Mouse (Mus musculus) midbrain, embryonic 11.5 days (tissue): ENCODE results near the gene Iqgap3. TPM values are rescaled to one million over a fixed set of nuclear protein-coding genes. Genes with fewer than 3 reads are reported as not detected.

Experiments used
- ATAC-seq: fragments of 200-750 bp; cut with Nextera tagmentation; 2 replicates; pipeline ENCODE4 v1.8.0; 2017; ENCODE audit warnings: moderate TSS enrichment, moderate library complexity; ENCODE audit not compliant: low FRiP score
- DNase-seq: peaks from one replicate; pipeline ENCODE4 v3.0.0; 2015; ENCODE audit warnings: low spot score; ENCODE audit errors: missing footprints
- H3K27ac ChIP-seq: fragments of 300-500 bp; sonication (generic); 2 replicates; pipeline ENCODE4 v1.5.1; 2014; ENCODE audit warnings: low read depth, low read length
- H3K27me3 ChIP-seq: fragments of 300-500 bp; sonication (generic); 2 replicates; pipeline ENCODE4 v1.6.1; 2014; ENCODE audit warnings: mild to moderate bottlenecking, low read length, moderate library complexity, mixed read lengths; ENCODE audit not compliant: control insufficient read depth, insufficient read depth
- H3K36me3 ChIP-seq: fragments of 300-500 bp; sonication (generic); 2 replicates; pipeline ENCODE4 v1.6.1; 2014; ENCODE audit warnings: mild to moderate bottlenecking, low read length, moderate library complexity, mixed read lengths; ENCODE audit not compliant: control insufficient read depth, insufficient read depth
- H3K4me1 ChIP-seq: fragments of 300-500 bp; sonication (generic); 2 replicates; pipeline ENCODE4 v1.6.1; 2014; ENCODE audit warnings: low read length; ENCODE audit not compliant: control insufficient read depth, insufficient read depth
- H3K4me2 ChIP-seq: fragments of 300-500 bp; sonication (generic); 2 replicates; pipeline ENCODE4 v1.6.1; 2014; ENCODE audit warnings: mild to moderate bottlenecking, moderate library complexity
- H3K4me3 ChIP-seq: fragments of 300-500 bp; sonication (generic); 2 replicates; pipeline ENCODE4 v1.5.1; 2014; ENCODE audit warnings: low read depth, low read length
- H3K9ac ChIP-seq: fragments of 300-500 bp; sonication (generic); 2 replicates; pipeline ENCODE4 v1.6.1; 2014; ENCODE audit warnings: low read length
- H3K9me3 ChIP-seq: fragments of 300-500 bp; sonication (generic); 2 replicates; pipeline ENCODE4 v1.6.1; 2016; ENCODE audit warnings: low read length; ENCODE audit not compliant: control insufficient read depth
- WGBS: fragments of 180-500 bp; shearing (Covaris S2); extraction: QIAGEN DNeasy Blood & Tissue Kit; methylation state at CpG from one replicate; pipeline ENCODE4 v1.1.7; 2014; 5-methylcytosine and 5-hydroxymethylcytosine counted together
- polyA plus RNA-seq: library from polyadenylated mRNA; unstranded; fragments of >200 nt; fragmentation: Nextera tagmentation; extraction: Ambion mirVana; gene quantifications from 2 replicates; pipeline ENCODE4 v1.2.1, GENCODE M21; 2014

Iqgap3 gene
- polyA plus RNA-seq, 1 experiment from 2014 or later: 16.5 TPM

DNA sequence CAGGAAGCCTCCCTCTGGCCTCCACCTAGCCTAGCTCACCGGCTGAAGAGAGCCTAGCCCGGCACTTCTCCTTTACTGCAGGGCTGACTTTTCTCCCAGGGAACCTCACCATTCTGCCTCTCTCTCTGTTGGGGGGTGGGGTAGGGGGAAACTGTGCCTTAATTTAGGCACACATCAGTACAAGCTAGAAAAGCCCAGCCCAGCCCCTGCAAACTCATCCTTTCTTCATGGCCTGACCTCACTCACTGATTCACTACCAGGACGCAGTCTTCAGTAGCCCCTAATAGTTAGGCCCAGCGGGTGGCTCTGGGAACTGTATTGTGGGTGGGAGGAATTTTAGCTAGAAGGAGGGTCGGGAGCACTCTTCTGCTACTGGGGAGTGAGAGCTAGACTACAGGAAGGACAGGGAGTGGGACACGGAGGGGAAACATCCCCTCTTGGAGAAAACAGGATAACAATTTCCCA, 67.8 kb downstream of the Iqgap3 start:
- Histone ChIP-seq H3K27ac (no peak overlapping the region; the same call in 1 of the 2 replicates), H3K4me3 (no peak overlapping the region), H3K4me2 (0 out of 2 replicates have a peak overlapping the region, but pooled peaks have one; percentile 9), H3K9me3 (no peaks in the 10 kb centered on the region), H3K4me1 (peaks cover 61% of the 10 kb centered on the region), H3K27me3 (no peaks in the 10 kb centered on the region), H3K9ac (peak overlapping the region; percentile 24; the same call in 1 of the 2 replicates), H3K36me3 (no peaks in the 10 kb centered on the region)
- WGBS: 27% methylated on average over 6 of the region's 6 CpGs
- DNase-seq: no peak
- no peak for ATAC-seq

DNA sequence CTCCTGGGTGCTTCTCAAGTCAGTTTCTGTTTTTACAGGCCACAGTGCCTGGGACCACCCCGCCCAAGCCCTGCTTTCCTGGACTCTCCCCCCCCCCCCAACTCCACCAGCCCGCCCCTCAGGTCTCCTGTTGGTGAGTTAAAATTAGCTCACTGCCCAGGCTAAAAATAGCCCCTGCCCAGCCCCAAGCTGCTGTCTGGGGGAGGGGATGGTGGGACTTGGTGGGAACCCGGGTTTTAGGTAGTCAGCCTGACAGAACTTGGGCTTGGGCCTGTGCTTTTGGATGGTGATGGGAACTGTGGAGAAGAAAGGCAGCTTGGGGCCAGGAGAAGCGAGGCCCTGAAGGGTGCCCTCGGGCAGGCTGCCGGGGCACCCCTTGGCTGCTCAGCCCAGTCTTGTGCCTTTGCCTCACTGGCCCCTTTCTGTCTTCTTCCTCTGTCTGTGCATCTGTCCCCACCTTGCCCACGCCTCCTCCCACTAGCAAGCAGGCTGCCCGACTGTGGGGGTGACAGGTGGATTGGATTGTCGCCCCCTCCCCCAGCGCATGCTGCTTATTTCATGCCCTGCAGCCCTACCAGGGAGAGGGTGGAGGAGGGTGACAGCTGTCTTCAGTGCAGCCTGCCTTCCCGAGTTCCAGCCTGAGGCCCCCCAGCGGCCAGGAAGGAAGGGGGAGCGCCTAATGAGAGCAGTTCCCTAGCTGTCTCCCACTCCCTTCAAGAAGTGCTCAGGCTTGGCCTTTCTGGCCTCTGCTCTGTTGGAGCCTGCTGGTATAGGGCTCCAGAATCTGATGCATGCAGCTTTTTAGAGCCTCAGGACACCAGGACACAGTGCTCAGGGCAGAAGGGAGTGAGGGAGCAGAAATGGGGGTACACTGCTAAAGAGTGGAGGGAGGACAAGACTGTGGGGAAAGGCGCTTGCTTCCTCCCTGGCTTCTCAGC, 68.6 kb downstream of the Iqgap3 start:
- DNase-seq: peak; percentile 88
- no peaks in the 10 kb centered on the region for H3K36me3 ChIP-seq
- H3K9ac ChIP-seq: peak overlapping the region; percentile 24
- H3K4me3 ChIP-seq: no peak overlapping the region
- peak; percentile 56 for ATAC-seq
- H3K9me3 ChIP-seq: no peaks in the 10 kb centered on the region
- H3K27me3 ChIP-seq: no peaks in the 10 kb centered on the region
- WGBS: 16% methylated on average over 14 of the region's 14 CpGs
- H3K4me2 ChIP-seq: 0 out of 2 replicates have a peak overlapping the region, but pooled peaks have one; percentile 15
- H3K27ac ChIP-seq: peak overlapping the region; percentile 63
- H3K4me1 ChIP-seq: peaks cover 53% of the 10 kb centered on the region

DNA sequence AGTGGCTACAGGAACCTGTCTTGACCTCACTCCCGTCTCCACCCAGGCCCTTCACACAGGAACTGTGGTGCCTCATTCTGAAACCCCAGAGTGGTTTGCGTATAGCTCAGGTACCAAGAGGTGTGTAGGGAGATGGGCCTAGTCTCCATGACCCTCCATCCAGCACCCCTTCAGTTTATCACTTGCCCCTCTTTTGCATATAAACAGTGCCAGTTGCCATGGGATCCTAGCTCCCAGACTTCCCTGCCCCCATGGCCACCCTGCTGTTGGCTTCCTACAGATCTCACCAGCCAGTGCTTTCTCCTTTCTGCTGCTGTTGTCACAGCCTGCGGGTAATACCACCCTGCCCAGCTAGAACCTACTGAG, 69.2 kb downstream of the Iqgap3 start:
- H3K9ac ChIP-seq: peak overlapping the region; percentile 24
- DNase-seq (peak; percentile 84), ATAC-seq (no peak)
- WGBS: 66% methylated on average over 3 of the region's 3 CpGs
- peaks cover 47% of the 10 kb centered on the region for H3K4me1 ChIP-seq
- H3K4me2 ChIP-seq: no peak overlapping the region
- no peaks in the 10 kb centered on the region for H3K36me3 ChIP-seq
- no peaks in the 10 kb centered on the region for H3K9me3 ChIP-seq
- H3K27me3 ChIP-seq: no peaks in the 10 kb centered on the region
- no peak overlapping the region; the same call in 1 of the 2 replicates for H3K27ac ChIP-seq
- H3K4me3 ChIP-seq: no peak overlapping the region

DNA sequence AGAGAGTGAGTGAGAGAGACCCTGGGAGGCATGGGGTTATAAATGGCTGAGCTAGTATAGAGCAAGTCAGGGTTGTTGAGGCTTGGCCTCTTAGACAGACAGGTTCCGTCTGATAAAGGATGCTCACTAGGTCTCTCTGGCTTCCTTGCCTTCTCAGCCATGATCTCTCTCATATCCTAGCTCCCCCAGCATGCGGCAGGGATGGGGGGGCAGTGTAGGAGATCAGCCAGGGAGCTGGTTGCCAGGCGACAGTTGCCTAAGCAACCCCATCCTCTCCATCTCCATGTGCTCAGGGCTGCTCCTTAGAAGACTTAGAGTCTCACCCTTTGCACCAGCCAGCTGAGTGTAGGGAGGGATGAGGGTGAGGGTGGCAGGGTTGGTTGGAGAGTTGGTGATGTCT, 70.3 kb downstream of the Iqgap3 start:
- Histone ChIP-seq H3K9me3 (no peaks in the 10 kb centered on the region), H3K27ac (peak overlapping the region; percentile 63; the same call in 1 of the 2 replicates), H3K9ac (peak overlapping the region; percentile 36; the same call in 1 of the 2 replicates), H3K27me3 (no peaks in the 10 kb centered on the region), H3K4me2 (peak overlapping the region; percentile 4; the same call in 1 of the 2 replicates), H3K36me3 (no peaks in the 10 kb centered on the region), H3K4me1 (peaks cover 37% of the 10 kb centered on the region), H3K4me3 (no peak overlapping the region)
- ATAC-seq: peak; percentile 90
- WGBS: 36% methylated on average over 3 of the region's 3 CpGs
- DNase-seq: peak; percentile 96

DNA sequence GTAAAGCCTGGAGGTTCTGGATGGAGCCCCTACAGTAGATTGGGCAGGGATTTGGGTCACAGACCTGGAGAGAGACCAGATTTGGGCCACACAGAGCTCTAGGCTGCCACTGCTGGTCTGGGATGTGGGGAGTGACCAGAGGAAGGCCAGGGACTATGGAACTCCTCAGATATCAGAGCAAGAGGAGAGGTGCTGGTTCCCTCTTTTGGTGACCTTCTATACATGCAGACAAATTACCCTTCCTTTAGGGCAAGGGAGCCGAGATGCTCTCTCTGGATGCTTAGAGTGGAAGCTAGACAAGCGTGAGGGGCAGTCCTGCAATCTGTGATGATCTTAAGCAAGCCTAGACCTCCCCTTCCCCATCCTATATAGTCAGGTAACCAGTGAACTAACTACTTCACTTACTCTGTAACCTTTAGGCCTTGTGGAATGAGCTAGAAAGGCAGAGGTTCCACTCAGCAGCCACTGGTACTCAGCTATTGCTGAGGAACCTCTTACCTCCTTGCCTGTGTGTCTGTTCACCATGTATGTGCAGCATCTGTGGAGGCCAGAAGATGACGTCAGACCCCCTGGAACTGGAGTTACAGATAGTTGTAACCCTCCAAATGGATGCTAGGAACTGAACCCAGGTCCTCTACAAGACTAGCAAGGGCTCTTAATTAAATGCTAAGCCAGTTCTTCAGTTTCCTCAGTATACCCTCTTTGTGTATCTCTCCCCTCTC, 71.7 kb downstream of the Iqgap3 start:
- ATAC-seq (no peak), DNase-seq (peak; percentile 61)
- Histone ChIP-seq H3K36me3 (no peaks in the 10 kb centered on the region), H3K4me1 (peaks cover 39% of the 10 kb centered on the region), H3K4me2 (no peak overlapping the region), H3K9ac (no peak overlapping the region), H3K4me3 (no peak overlapping the region), H3K27me3 (no peaks in the 10 kb centered on the region), H3K9me3 (no peaks in the 10 kb centered on the region), H3K27ac (no peak overlapping the region)
- WGBS: 89% methylated on average over 3 of the region's 3 CpGs

DNA sequence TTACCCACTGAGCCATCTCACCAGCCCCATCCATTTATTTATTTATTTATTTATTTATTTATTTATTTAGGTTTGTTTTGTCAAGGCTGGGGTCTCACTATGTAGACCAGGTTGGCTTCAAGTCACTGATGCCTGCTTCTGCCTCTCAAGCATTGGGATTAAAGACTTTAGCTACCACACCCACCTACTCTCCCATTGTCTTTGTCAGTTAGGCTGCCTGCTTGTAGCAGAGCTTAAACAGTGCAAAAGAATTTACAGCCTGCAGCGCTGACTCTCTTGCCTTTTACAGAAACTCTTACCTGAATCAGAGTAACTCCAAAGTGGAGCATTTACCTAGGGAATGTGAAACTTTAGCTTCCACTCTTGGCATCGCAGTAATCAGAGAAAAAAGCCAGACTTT, 72.5 kb downstream of the Iqgap3 start:
- Histone ChIP-seq H3K27me3 (no peaks in the 10 kb centered on the region), H3K9me3 (no peaks in the 10 kb centered on the region), H3K4me2 (no peak overlapping the region), H3K4me1 (peaks cover 37% of the 10 kb centered on the region), H3K27ac (no peak overlapping the region), H3K9ac (no peak overlapping the region), H3K4me3 (no peak overlapping the region), H3K36me3 (no peaks in the 10 kb centered on the region)
- 77% methylated on average over 2 of the region's 2 CpGs for whole genome bisulfite sequencing
- peak; percentile 44 for DNase-seq
- no peak for ATAC-seq

DNA sequence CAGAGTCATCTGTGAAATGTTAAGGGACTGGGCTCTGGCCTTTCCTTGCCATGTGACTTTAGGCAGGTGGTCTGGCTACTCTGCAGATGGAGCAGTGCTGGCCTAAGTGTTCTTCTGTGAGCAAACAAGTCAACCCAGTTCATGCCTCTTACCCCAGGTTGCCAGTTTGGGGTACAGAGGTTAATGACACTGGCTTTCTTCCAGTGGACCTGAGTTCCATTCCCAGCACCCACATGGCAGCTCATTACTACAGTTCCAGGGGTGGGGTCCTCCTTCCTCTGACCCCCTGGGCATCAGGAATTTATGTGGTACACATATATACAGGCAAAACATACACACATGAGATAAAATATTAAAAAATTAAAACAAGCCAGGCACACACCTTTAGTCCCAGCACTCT, 75.0 kb downstream of the Iqgap3 start:
- ATAC-seq: no peak
- H3K27me3 ChIP-seq: no peaks in the 10 kb centered on the region
- no peak overlapping the region for H3K4me2 ChIP-seq
- H3K4me3 ChIP-seq: no peak overlapping the region
- H3K4me1 ChIP-seq: peaks cover 12% of the 10 kb centered on the region
- H3K9ac ChIP-seq: no peak overlapping the region
- 0 out of 2 replicates have a peak, but pooled peaks cover 2% of the 10 kb centered on the region for H3K36me3 ChIP-seq
- no peak overlapping the region for H3K27ac ChIP-seq
- H3K9me3 ChIP-seq: no peaks in the 10 kb centered on the region
- no peak for DNase-seq

DNA sequence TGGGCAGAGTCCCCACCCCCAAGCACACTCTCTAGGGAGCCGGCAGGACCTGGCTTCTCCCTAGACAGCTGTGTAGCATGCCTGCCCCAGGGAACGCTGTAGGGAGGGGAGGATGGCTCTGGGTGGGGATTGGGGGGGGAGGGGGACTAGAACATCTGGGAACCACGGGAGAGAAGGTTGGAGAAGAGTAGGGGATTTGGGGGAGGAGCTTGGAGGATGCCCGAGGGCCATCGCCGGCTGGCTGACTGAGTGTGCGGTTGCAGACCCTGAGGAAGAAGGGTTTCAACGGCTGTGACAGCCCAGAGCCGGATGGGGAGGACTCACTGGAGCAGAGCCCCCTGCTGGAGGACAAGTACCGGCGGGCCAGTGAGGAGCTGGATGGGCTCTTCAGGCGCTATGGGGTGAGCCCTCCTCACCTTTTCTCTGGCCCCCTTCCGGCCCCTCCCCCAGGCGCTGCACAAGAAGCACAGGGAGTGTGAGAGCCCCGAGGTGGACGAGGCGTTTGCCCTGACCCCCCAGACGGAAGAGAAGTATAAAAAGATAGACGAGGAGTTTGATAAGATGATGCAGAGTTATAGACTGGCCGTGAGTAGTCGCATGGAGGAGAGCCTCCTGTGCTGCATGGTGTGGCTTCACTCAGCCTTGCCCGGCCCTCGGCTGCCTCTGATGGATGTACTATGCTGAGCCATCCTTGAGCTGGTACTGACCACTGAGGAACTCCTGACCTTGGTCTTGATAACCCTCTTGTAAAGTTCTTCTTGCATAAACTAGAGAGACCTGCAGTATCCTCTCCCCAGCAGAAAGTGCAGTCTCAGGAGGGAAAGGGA, 76.2 kb downstream of the Iqgap3 start:
- 14% methylated on average over 23 of the region's 23 CpGs for WGBS
- Histone ChIP-seq H3K4me1 (peaks cover 4% of the 10 kb centered on the region; the same call in 1 of the 2 replicates), H3K4me2 (no peak overlapping the region), H3K36me3 (0 out of 2 replicates have a peak, but pooled peaks cover 4% of the 10 kb centered on the region), H3K9me3 (no peaks in the 10 kb centered on the region), H3K4me3 (no peak overlapping the region), H3K27me3 (no peaks in the 10 kb centered on the region), H3K27ac (no peak overlapping the region), H3K9ac (peak overlapping the region; percentile 13; the same call in 1 of the 2 replicates)
- peak; percentile 79 for ATAC-seq
- DNase-seq: no peak
